Mouse (Mus musculus): ENCODE data around the gene Gpr83. TPM values are rescaled to one million over a fixed set of nuclear protein-coding genes. Genes with fewer than 3 reads are reported as not detected.

Gene Gpr83
- polyA plus RNA-seq, 1 experiment from 2014 or later = 0.27 TPM

DNA sequence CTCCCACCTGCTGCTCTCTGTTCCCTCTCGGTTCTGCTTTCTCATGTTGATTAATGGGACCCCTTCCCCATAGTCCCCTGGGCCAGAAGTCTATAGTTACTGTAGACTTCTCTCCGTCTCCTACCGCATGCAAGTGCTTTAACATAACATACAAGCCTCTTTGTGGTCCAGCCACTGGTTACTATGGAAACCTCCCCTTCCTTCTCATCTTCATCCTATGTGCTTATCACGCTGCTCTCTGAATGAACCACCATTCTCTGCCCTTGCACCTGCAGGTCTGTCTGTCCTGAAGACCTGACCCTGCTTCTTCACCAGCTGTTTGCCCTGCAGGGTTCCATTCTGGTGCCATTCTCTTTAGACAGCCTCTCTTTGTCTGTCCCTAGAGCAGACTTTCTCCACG lies 50.0 kb downstream of the Gpr83 start:
- no peak overlapping the region for H3K27ac ChIP-seq
- no peak overlapping the region for H3K9ac ChIP-seq
- H3K4me2 ChIP-seq = no peak overlapping the region
- H3K9me3 ChIP-seq = no peaks in the 10 kb centered on the region
- ATAC-seq (ENCODE audit: insufficient number of reproducible peaks, insufficient read depth, low FRiP score, low TSS enrichment, low read depth) = no peak
- no peaks in the 10 kb centered on the region for H3K36me3 ChIP-seq
- 44% methylated on average over 5 of the region's 5 CpGs for WGBS
- H3K4me3 ChIP-seq = no peak overlapping the region
- H3K4me1 ChIP-seq = peaks cover 9% of the 10 kb centered on the region
- H3K27me3 ChIP-seq = no peaks in the 10 kb centered on the region

DNA sequence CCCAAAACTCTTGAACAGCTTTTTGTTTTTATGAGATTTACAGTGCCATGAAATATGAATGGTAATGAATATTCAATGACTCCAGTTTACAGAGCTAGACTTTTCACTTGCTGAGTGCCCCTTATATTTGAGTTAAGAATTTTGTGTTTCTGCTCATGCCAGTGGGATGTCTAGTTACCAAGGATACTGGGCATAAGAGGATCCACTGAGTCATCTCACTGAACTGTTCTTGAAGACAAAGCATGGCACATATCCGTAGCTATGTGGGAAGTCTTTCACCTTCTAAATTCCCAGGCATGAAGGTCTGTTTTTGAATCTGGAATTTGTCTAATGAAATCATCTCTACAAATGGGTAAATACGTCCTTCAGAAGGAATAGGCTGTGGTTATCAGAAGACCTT lies 52.0 kb downstream of the Gpr83 start:
- no peak for ATAC-seq (ENCODE audit: insufficient number of reproducible peaks, insufficient read depth, low FRiP score, low TSS enrichment, low read depth)
- WGBS = 77% methylated on average over 2 of the region's 2 CpGs
- Histone ChIP-seq H3K4me2 (no peak overlapping the region), H3K4me1 (no peaks in the 10 kb centered on the region), H3K4me3 (no peak overlapping the region), H3K36me3 (no peaks in the 10 kb centered on the region), H3K9me3 (no peaks in the 10 kb centered on the region), H3K27me3 (no peaks in the 10 kb centered on the region), H3K9ac (no peak overlapping the region), H3K27ac (no peak overlapping the region)

DNA sequence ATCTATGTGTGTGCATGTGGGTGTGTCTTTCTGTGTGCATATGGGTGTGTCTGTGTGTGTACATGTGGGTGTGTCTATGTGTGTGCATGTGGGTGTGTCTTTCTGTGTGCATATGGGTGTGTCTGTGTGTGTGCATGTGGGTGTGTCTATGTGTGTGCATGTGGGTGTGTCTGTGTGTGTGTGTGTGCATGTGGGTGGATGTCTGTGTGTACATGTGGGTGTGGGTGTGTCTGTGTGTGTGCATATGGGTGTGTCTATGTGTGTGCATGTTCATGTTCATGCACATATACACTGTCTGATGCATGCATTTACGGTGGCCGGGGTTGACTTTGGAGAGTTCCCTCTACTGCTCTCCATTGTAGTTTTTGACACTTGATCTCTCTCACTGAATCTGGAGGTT lies 57.7 kb downstream of the Gpr83 start:
- Histone ChIP-seq H3K4me1 (no peaks in the 10 kb centered on the region), H3K9me3 (no peaks in the 10 kb centered on the region), H3K27ac (no peak overlapping the region), H3K4me2 (no peak overlapping the region), H3K36me3 (no peaks in the 10 kb centered on the region), H3K9ac (no peak overlapping the region), H3K27me3 (no peaks in the 10 kb centered on the region), H3K4me3 (no peak overlapping the region)
- 90% methylated on average over 2 of the region's 2 CpGs for WGBS
- ATAC-seq (ENCODE audit: insufficient number of reproducible peaks, insufficient read depth, low FRiP score, low TSS enrichment, low read depth) = no peak

DNA sequence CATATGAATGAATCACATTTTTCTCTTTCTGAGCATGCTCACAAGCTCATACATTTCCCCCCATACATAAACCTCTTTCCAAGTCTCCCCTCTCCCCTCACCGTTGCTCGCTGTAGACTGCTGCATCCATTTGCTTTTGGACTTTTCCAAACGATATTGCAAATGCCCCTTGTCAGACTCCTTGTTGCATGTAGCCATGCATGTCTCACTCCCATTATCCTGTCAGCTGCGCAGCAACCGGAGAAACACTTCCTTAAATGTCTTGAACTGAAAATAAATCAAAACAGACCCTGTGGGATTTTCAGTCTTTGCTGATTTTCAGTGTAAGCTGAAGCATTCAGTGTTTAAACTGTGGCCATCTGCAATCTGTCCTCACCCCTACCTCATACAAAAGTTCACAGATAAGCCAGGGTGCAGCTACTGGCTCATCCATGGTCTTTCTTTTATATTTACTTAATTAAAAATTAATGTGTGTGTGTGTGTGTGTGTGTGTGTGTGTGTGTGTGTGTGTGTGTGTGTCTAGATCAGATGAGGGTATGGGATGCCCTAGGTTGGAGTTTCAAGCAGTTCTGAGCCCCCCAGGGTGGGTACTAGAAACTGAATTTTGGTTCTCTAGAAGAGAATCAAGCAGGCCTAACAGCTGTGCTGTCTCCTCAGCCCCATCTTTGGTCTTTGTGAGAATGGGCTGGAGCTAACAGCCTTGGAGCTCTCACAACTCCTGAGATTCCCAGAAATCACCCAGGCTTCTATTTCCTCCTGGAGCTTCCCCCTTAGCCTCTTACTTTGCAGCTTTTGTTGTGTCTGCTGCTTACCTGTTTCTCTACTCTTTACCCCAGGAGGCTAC lies 59.0 kb downstream of the Gpr83 start:
- H3K36me3 ChIP-seq = no peaks in the 10 kb centered on the region
- ATAC-seq (ENCODE audit: insufficient number of reproducible peaks, insufficient read depth, low FRiP score, low TSS enrichment, low read depth) = no peak
- no peak overlapping the region for H3K4me2 ChIP-seq
- H3K9ac ChIP-seq = no peak overlapping the region
- H3K4me1 ChIP-seq = no peaks in the 10 kb centered on the region
- WGBS = 51% methylated on average over 5 of the region's 5 CpGs
- no peak overlapping the region for H3K4me3 ChIP-seq
- no peak overlapping the region for H3K27ac ChIP-seq
- no peaks in the 10 kb centered on the region for H3K27me3 ChIP-seq
- H3K9me3 ChIP-seq = no peaks in the 10 kb centered on the region

Other genes with a start within 250 kb of the Gpr83 start
- 35.4 and 35.5 TPM in 2 replicates for gene Amotl1, start 215.2 kb upstream of the Gpr83 start, polyA plus RNA-seq (2015; fragmentation: Nextera tagmentation; extraction: Ambion mirVana)
- gene Piwil4, start 119.5 kb upstream of the Gpr83 start, polyA plus RNA-seq (2015; fragmentation: Nextera tagmentation; extraction: Ambion mirVana) = not detected in 2 replicates
- gene Fut4, start 107.8 kb upstream of the Gpr83 start, polyA plus RNA-seq (2015; fragmentation: Nextera tagmentation; extraction: Ambion mirVana) = 2.0 and 2.7 TPM in 2 replicates
- gene 1700012B09Rik, start 89.2 kb upstream of the Gpr83 start, polyA plus RNA-seq (2015; fragmentation: Nextera tagmentation; extraction: Ambion mirVana) = 0.77 TPM in 1 of 2 replicates, not detected in the other
- gene Mre11a, start 75.6 kb upstream of the Gpr83 start, polyA plus RNA-seq (2015; fragmentation: Nextera tagmentation; extraction: Ambion mirVana) = 27.9 and 29.2 TPM in 2 replicates
- 51.5 and 52.0 TPM in 2 replicates for gene Ankrd49, start 75.4 kb upstream of the Gpr83 start, polyA plus RNA-seq (2015; fragmentation: Nextera tagmentation; extraction: Ambion mirVana)
- gene Izumo1r, start 43.7 kb downstream of the Gpr83 start, polyA plus RNA-seq (2015; fragmentation: Nextera tagmentation; extraction: Ambion mirVana) = 0.44 TPM in 1 of 2 replicates, not detected in the other
- gene Panx1, start 185.3 kb downstream of the Gpr83 start, polyA plus RNA-seq (2015; fragmentation: Nextera tagmentation; extraction: Ambion mirVana) = 49.5 and 52.7 TPM in 2 replicates